Mouse (Mus musculus) frontal cortex, postnatal 25 days (tissue): ENCODE measurements around the gene Sash3.

Experiments used
- DNase-seq, 2 experiments: peaks; one replicate each; pipeline ENCODE4 v3.0.0; 2022; ENCODE audit warnings: low spot score in 2 of 2

Sash3 gene

DNA sequence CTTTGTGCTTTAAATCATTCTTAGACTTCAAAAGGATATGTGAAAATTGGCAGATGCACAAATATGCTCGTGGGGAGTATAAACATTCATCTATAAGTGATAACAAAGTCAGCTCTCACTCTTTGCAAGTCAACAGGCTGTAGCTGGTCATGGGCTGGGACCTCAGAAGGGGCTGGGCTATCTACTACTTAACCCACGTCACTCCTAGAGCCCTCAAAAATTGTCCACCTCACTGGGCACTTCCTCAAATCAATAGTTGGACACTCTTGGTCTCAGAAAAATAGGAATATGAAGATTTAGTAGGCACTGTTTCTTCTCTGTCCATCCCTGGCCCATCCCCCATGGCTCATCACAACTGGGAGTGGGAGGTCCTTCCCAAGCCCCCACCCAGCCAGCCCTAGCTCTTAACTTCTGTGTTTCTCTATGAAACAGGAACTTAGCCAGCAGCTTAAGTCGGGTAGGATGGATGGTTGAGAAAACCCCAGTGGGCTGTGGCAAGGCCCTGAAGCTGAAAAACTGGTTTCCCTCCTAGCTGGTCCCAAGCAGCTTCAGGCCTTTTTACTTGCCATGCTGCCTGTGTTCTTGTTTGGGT is 5.9 kb upstream of the Sash3 start:
- DNase-seq: no peak

DNA sequence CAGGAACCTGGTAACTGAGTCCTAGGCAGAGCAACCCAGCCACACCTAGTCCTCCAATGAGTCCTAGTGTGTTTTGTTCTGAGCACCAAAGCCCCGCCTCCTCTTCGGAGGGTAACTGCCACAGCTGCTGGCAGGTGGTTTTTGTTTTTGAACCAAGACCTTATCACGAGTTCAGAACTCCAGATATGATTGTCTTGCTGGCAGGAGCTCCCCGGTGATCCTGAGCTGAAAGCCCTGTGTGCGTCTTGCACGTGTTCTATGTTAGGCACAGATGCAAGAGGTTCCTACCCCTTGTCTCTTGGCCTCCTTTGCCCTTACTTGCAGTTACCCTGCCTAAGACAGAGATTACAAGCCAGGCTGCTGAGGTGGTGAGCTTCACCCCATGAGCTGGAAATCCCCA is 4.8 kb upstream of the Sash3 start:
- DNase-seq: no peak

- no peak for DNase-seq
Observed at GRCm38 (mm10) chrX:48143415-48144335, 2.6 kb upstream of the Sash3 start.

DNA sequence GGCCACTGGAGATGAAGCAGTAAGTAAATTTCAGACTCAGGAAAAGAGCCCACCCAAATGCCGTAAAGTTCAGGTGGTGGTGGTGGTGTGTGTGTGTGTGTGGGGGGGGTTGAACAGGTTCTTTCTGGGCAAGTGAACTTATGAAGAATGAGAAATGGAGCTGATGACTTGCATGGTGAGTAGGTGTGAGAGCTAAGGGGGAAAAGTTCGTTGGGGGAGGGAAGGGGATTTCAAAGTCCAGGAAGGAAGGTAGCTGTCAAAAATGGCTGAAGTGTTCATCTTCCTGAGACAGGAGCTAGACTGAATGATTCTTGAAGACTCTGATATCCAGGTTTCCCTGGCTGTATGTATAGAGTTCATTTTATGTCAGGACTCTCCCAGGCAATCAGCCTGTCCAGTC is 990 bp downstream of the Sash3 start:
- no peak for DNase-seq

- DNase-seq: no peak
Observed at GRCm38 (mm10) chrX:48147741-48148186, 1.5 kb downstream of the Sash3 start.

DNA sequence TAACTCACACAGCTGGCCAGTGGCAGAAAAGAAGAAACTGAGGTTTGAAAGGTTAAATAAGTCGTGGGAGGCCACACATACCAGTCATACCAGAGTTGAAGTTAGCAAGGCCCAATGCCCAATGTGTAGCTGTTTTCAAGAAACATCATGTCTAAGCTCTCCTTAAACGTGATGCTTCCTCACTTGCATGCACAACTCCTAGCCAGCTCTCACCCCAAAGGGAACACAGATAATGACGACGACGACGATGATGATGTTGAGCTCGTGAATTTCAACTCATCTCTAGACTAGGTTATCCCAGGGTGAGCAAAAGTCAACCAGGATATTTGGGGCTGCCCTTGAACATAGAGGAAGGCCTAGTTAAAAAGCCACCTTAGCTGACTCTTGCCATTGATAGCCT is 5.9 kb downstream of the Sash3 start:
- DNase-seq: no peak

DNA sequence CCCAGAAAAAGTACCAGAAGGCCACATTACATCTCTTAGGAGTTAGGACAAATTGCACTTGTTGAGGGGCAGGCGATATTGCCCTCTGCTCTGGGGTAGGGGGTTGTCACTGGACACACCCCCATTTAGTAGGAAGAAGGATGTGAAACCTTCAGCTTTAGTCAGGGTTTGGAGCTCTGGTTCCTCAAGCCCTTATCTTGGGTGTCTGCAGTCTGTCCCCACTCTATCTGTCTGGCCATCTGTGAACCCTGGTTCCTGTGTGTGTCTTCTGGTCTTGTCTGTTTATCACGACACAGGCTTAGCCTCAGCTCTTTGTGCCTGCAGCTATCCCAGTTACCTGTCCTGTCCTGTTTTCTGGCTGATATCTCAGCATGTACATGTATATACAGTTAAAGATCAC is 7.2 kb downstream of the Sash3 start:
- no peak for DNase-seq

GRCm38 (mm10) chrX:48153949-48154348 is 7.7 kb downstream of the Sash3 start:
- DNase-seq: no peak

GRCm38 (mm10) chrX:48155489-48155888 is 9.3 kb downstream of the Sash3 start:
- DNase-seq: no peak

DNA sequence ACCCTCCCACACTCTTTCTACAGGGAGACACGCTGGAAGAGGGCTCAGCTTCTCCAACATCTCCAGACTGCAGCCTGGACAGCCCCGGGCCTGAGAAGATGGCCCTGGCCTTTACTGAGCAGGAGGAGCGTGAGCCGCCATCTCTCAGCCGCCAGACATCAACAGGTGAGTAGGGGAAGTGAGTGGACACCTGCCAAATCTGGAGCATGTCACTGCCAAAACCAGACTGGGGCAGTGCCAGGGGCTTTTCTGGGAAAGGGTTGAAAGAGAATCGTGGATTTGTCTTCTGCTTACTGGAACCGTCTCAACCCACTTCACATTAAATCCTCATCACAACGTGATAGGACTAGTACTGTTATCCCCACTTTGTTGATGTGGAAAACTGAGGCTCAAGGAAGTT is 11.2 kb downstream of the Sash3 start:
- DNase-seq: no peak

GRCm38 (mm10) chrX:48158229-48158919 is 12.1 kb downstream of the Sash3 start:
- DNase-seq: no peak

DNA sequence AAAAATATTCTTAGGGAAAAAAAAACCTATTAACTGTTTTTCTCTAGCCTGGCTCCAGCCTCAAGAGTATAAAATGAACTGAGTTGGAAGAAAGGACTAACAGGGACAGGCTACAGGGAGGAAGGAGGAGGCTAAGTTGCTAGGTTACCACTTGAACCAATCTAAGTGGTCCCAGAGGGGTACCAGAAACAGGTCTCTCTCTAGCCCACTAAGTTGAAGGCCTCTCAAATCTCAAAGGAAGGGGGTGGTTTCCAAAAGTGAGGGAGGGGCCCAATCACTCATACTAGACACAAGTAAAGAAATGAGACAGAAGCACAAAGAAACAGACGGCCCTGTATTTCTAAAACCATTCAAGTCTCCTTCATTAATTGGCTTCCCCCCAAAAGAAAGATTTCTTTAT is 23.7 kb downstream of the Sash3 start:
- no peak for DNase-seq

DNA sequence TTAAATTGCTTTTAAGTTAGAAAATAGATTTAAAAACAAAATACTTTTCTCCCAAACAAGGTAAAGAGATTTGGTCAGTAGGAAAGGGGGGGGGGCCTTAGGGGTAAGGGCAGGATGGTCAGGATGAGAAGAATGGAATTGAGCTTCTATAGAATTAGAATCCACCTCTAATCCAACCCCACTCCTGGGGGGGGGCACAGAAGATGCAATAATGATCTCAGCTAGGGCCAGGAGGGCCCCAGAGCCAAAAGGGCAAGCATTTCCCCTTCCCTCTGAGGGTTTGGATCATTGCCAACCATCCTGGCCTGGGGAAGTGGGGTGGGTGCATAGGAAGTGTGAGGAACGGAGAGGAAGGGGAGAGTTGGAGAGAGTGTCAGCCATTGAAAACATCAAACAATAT is 24.1 kb downstream of the Sash3 start:
- DNase-seq: no peak

DNA sequence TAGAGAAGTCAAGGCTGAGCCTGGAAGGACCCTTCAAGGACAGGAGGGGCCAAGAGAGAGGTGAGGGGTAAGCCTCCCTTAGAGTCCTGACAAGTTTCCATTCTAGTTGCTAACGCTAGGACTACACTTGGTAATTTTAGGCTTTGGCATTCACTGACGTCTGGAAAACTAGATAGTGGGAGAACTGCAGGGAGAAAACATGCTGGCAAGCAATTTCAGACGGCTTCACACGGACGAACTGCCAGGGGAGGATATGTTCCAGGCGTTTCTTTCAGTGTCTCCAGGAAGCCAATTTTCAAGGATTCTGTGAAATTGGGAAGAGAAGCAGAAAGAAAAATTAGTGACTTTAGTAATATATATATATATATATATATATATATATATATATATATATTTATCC is 35.6 kb downstream of the Sash3 start:
- no peak for DNase-seq

DNA sequence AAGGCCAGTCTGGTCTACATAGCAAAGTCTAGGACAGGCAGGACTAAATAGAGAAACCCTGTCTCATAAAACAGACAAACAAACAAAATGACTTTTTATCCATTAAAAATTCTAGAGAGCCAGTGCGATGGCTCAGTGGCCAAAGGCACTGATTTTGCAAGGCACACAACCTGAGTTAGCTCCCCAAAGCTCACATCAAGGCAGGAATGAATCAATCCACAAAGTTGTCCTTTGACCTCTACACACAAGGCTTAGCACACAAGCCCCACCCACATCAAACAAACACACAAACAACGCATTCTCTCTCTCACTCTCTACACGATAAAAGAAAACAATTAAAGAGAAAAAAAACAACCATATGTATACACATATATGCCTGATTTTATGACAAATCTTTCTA is 38.5 kb downstream of the Sash3 start:
- DNase-seq: no peak

DNA sequence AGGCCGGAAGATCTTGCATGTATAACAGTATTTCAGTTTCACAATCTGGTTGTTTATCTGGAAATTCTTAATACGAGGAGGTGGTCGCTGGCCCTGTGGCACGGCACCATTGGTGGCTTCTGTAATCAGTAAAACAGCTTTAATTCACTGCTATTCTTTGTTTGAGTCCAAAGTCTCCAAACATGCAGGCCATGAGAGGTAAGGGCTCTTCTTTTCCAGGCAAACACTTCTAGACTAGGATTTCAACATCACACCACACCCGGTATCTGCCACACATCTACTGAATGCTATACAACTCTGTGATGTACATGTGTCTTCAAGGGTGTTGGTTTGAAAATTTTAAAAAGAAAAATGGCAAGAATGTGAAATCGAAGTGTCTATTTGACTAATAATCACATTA is 45.0 kb downstream of the Sash3 start:
- DNase-seq: no peak

GRCm38 (mm10) chrX:48193235-48194152 is 47.3 kb downstream of the Sash3 start:
- no peak for DNase-seq

- no peak for DNase-seq
Observed at GRCm38 (mm10) chrX:48197856-48198255, 51.6 kb downstream of the Sash3 start.

GRCm38 (mm10) chrX:48199026-48199425 is 52.8 kb downstream of the Sash3 start:
- DNase-seq: no peak

- no peak for DNase-seq
Observed at GRCm38 (mm10) chrX:48200699-48201098, 54.5 kb downstream of the Sash3 start.

DNA sequence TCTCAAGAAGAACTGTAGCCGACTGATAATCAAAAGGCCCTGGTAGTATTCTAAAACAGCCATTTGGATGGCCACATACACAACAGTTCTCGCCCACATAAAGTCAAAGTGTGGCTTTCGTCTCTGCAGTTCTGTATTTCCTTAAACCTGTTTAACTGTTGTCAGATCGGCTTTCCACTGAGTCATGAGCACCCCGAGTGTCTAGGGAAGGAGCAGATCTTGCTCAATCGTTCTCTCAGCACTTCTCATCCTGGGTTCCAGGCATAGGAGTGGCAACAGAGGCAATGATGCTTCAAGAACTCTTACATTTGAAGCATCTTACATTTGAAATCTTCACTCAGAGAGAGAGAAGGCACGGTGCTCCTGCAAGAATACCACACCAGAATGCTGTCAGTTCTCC is 55.7 kb downstream of the Sash3 start:
- no peak for DNase-seq

DNA sequence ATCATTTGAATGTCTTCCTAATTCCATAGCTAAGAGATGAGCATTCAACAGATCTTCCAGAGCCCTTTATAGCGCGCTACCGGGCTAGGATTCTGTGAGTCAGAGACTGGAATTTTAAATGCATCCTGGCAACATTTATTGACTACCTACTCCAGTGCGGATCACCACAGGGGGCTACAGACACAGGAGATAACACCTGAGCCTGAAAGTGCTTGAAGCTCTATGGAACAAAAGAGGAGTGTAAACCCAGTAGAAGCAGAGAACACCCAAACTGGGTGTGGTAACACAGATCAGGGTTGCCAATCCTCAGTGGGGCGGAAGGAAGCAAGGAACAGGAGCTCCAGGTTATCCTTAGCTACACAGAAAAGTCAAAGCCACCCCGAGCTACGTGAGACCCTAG is 56.2 kb downstream of the Sash3 start:
- no peak for DNase-seq
